Mouse (Mus musculus) erythroblast, embryonic 14.5 days (primary cell): ENCODE measurements at regions not wholly inside any gene's neighbourhood (a gene's known extent, or its start where the extent isn't known, plus 50 kb on each side); places are given as distances from the start of the nearest gene placed in this dataset.

Experiments used
- GATA1 ChIP-seq: IDR thresholded peaks from 2 replicates; pipeline ENCODE4 v1.6.1; 2012; ENCODE audit warnings: low read length, inconsistent platforms, mixed read lengths
- TAL1 ChIP-seq: IDR thresholded peaks from 3 replicates; pipeline ENCODE4 v1.6.1; 2012; ENCODE audit warnings: low read length, inconsistent platforms, mixed read lengths

DNA sequence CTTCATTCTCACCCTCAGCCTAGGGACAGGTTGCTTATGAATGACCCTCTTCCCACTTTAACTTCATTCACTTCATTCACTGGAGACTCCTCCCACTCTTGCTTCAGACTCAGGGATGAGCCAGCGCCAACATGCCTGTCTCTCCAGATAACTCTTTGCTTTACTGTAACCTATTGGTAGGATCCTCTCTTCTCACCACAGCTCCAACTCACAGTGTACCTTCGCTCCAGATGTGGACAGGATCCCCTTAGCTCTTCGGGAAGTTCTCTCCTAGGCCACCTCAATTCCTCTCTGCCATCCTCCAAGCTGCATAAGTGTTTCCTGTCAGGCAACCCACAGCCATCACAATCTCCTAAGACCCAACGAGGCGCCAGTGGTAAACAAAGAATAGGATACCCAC is 67.5 kb upstream of the Chst1 start:
- TF ChIP-seq GATA1 (no peak), TAL1 (no peak)
